ENCODE assay signal across 11 mouse cellular contexts in genomic region chr15:77822057-77822466, GRCm38 (mm10). TPM values are rescaled to one million over a fixed set of nuclear protein-coding genes. Genes with fewer than 3 reads are reported as not detected.
DNase-seq lines count a peak whose midpoint lies in the region; ATAC-seq and TF ChIP-seq lines count a peak whose summit lies in the region.
"Had no signal": no experiment of that assay in that cellular context is flagged by ENCODE, and none has a peak within 500 bp of the region (broad histone marks: within the 10 kb centered on the region; RNA-seq: fewer than 3 reads in every experiment).

No protein-coding gene starts in this region.

- no peaks in the 10 kb centered on the region for H3K36me3 ChIP-seq in ES-Bruce4 (ENCODE audit: control insufficient read depth, insufficient read depth, low read length, poor library complexity, severe bottlenecking)
- no peaks in the 10 kb centered on the region for H3K36me3 ChIP-seq in kidney, adult 2 months (ENCODE audit: control insufficient read depth, insufficient read depth, low read length)
- H3K36me3 ChIP-seq in liver, embryonic 14.5 days (replicated peaks; ENCODE audit: control insufficient read depth, insufficient read depth, low read depth): no peaks in the 10 kb centered on the region; the same call in 1 of the 2 replicates
- H3K36me3 ChIP-seq: neural tube, embryonic 12.5 days had no signal

- WGBS in kidney, adult 2 months: 25% methylated on average over 5 of the region's 5 CpGs
- 41% methylated on average over 5 of the region's 5 CpGs for WGBS in liver, embryonic 14.5 days (ENCODE audit: insufficient replicate concordance)
- WGBS in cerebellum, adult 2 months: 48% methylated on average over 5 of the region's 5 CpGs

- ATAC-seq in liver, embryonic 14.5 days (ENCODE audit: insufficient read depth): peak; percentile 42; the same call in 1 of the 2 replicates
- ATAC-seq: activated CD4-positive, CD25-positive, alpha-beta regulatory T cell, adult 4 months had no signal

- no peak overlapping the region for H3K9ac ChIP-seq in ES-Bruce4 (ENCODE audit: low read depth, poor library complexity, severe bottlenecking)
- no peak overlapping the region for H3K9ac ChIP-seq in liver, embryonic 14.5 days (replicated peaks)
- H3K9ac ChIP-seq: neural tube, embryonic 12.5 days had no signal

- H3K27ac ChIP-seq in ES-Bruce4 (ENCODE audit: insufficient read depth, low read length): peak overlapping the region; percentile 62; the same call in 1 of the 2 replicates
- peak overlapping the region; percentile 95 for H3K27ac ChIP-seq in kidney, adult 2 months (ENCODE audit: insufficient read depth, low read depth, low read length)
- H3K27ac ChIP-seq in liver, embryonic 14.5 days: peak overlapping the region; percentile 2; the same call in 1 of the 2 replicates
- no peak overlapping the region for H3K27ac ChIP-seq in cerebellum, adult 2 months (ENCODE audit: insufficient read depth, low read length)
- no peak overlapping the region; the same call in 1 of the 2 replicates for H3K27ac ChIP-seq in left cerebral cortex, adult 2 months
- H3K27ac ChIP-seq: neural tube, embryonic 12.5 days had no signal

- peaks cover 18% of the 10 kb centered on the region for H3K4me1 ChIP-seq in ES-Bruce4 (ENCODE audit: control insufficient read depth, insufficient read depth, low read length)
- H3K4me1 ChIP-seq in kidney, adult 2 months (ENCODE audit: control insufficient read depth, insufficient read depth, low read length): peaks cover 79% of the 10 kb centered on the region
- H3K4me1 ChIP-seq in liver, embryonic 14.5 days (replicated peaks; ENCODE audit: control insufficient read depth in 2 of 2, insufficient read depth in 2 of 2, low read length in 1 of 2): peaks cover 25 to 75% of the 10 kb centered on the region in 2 experiments
- H3K4me1 ChIP-seq in cerebellum, adult 2 months (ENCODE audit: control insufficient read depth, insufficient read depth, low read length): peaks cover 79% of the 10 kb centered on the region

- intact Hi-C loops in left cerebral cortex, adult 2 months (cut with DNase I): no loop called here

- peak overlapping the region; percentile 14; the same call in 1 of the 2 replicates for H3K4me2 ChIP-seq in liver, embryonic 14.5 days (ENCODE audit: low read depth)
- H3K4me2 ChIP-seq: neural tube, embryonic 12.5 days had no signal

- no peak for TF ChIP-seq CTCF in ES-Bruce4 (IDR thresholded peaks at IDR 0.05; ENCODE audit: low read depth, low read length)
- no peak for TF ChIP-seq CTCF in kidney, adult 2 months (conservative IDR thresholded peaks at IDR 0.05; ENCODE audit: insufficient read depth, insufficient read length, low read depth, low read length)
- TF ChIP-seq CTCF in liver, embryonic 14.5 days (IDR thresholded peaks at IDR 0.05; ENCODE audit: low read depth): no peak
- TF ChIP-seq CTCF in cerebellum, adult 2 months (IDR thresholded peaks at IDR 0.05; ENCODE audit: borderline replicate concordance, insufficient read depth, low read depth, low read length): no peak
- no peak for TF ChIP-seq CTCF in left cerebral cortex, adult 2 months (IDR thresholded peaks at IDR 0.05)

- H3K4me3 ChIP-seq in ES-Bruce4 (ENCODE audit: low read depth, low read length): no peak overlapping the region
- H3K4me3 ChIP-seq in kidney, adult 2 months (ENCODE audit: insufficient read depth, low read depth, low read length): no peak overlapping the region
- no peak overlapping the region for H3K4me3 ChIP-seq in liver, embryonic 14.5 days (ENCODE audit: insufficient read depth in 1 of 2, low read depth in 2 of 2, low read length in 2 of 2)
- no peak overlapping the region for H3K4me3 ChIP-seq in cerebellum, adult 2 months (replicated peaks; ENCODE audit: insufficient read depth, low read depth, low read length)
- no peak overlapping the region for H3K4me3 ChIP-seq in left cerebral cortex, adult 2 months
- H3K4me3 ChIP-seq: neural tube, embryonic 12.5 days had no signal

- H3K9me3 ChIP-seq in ES-Bruce4 (replicated peaks; ENCODE audit: control insufficient read depth, insufficient read depth, low read length, poor library complexity, severe bottlenecking): no peaks in the 10 kb centered on the region
- H3K9me3 ChIP-seq in liver, embryonic 14.5 days (ENCODE audit: control insufficient read depth, low read length): no peaks in the 10 kb centered on the region
- H3K9me3 ChIP-seq: neural tube, embryonic 12.5 days had no signal

- 0 out of 2 replicates have a peak, but pooled peaks have one; percentile 47 for TF ChIP-seq EP300 in ES-Bruce4 (IDR thresholded peaks at IDR 0.05; ENCODE audit: insufficient read depth, low read depth, low read length)
- no peak for TF ChIP-seq EP300 in liver, embryonic 14.5 days (IDR thresholded peaks at IDR 0.05; ENCODE audit: low read depth)

- TF ChIP-seq POLR2A in ES-Bruce4 (IDR thresholded peaks at IDR 0.05; ENCODE audit: insufficient read depth, low read length): no peak
- no peak for TF ChIP-seq POLR2A in kidney, adult 2 months (IDR thresholded peaks at IDR 0.05; ENCODE audit: low read depth, low read length)
- no peak for TF ChIP-seq POLR2A in cerebellum, adult 2 months (IDR thresholded peaks at IDR 0.05; ENCODE audit: borderline replicate concordance, insufficient read depth, low read length)

- peak; percentile 37 for DNase-seq in 3T3-L1 (ENCODE audit: low read depth, low spot score)
- peak; percentile 82 for DNase-seq in kidney, adult 2 months
- no peak for DNase-seq in liver, embryonic 14.5 days (ENCODE audit: low read depth in 3 of 3, low spot score in 3 of 3)
- no peak for DNase-seq in cerebellum, adult 2 months
- DNase-seq in right cerebral cortex, postnatal 10 days (ENCODE audit: low spot score in 2 of 2): no peak
- no peak for DNase-seq in left cerebral cortex, adult 2 months (ENCODE audit: extremely low spot score in 1 of 2, low spot score in 2 of 2)
- no peak for DNase-seq in ovary, postnatal 10 days (ENCODE audit: low spot score)
- DNase-seq: thymus, postnatal 36 days had no signal

- H3K27me3 ChIP-seq in ES-Bruce4 (ENCODE audit: control insufficient read depth, insufficient read depth, low read length, poor library complexity, severe bottlenecking): no peaks in the 10 kb centered on the region
- no peaks in the 10 kb centered on the region for H3K27me3 ChIP-seq in kidney, adult 2 months (replicated peaks; ENCODE audit: control insufficient read depth, insufficient read depth, low read length)
- no peaks in the 10 kb centered on the region for H3K27me3 ChIP-seq in liver, embryonic 14.5 days (ENCODE audit: control insufficient read depth, insufficient read depth, low read length)
- no peaks in the 10 kb centered on the region for H3K27me3 ChIP-seq in cerebellum, adult 2 months (ENCODE audit: control insufficient read depth, insufficient read depth, low read length)
- H3K27me3 ChIP-seq: neural tube, embryonic 12.5 days had no signal

RNA-seq across cellular contexts. Expression of gene Myh9, which starts 19.9 kb away (rescaled TPM):
- polyA plus RNA-seq in ES-Bruce4 (2011; ENCODE audit: insufficient read depth, insufficient read length, low read depth, missing spikeins): 584 and 601 TPM in 2 replicates
- polyA plus RNA-seq in kidney, adult 2 months (2012; rRNA removed): 57.7 and 64.1 TPM in 2 replicates
- 14.2 and 21.9 TPM in 2 replicates for polyA plus RNA-seq in liver, embryonic 14.5 days (2012; rRNA removed)
- 21.3 and 23.1 TPM in 2 replicates for polyA plus RNA-seq in liver, embryonic 14.5 days (2014; fragmentation: Nextera tagmentation; extraction: Ambion mirVana)
- polyA plus RNA-seq in cerebellum, adult 2 months (2012; rRNA removed): 44.2 and 45.2 TPM in 2 replicates
- total RNA-seq in left cerebral cortex, adult 2 months (2021): 10 to 100 TPM; 81.2 to 91.4 TPM

Comparison
In these comparisons a context has a peak if more than half of its experiments do, and no peak if none do; other contexts are left out.
1. DNase-seq: peak in 3T3-L1 (single experiment) and kidney, adult 2 months (single experiment); none in liver, embryonic 14.5 days (0 of 3), cerebellum, adult 2 months (0 of 2), right cerebral cortex, postnatal 10 days (0 of 2), left cerebral cortex, adult 2 months (0 of 2) and ovary, postnatal 10 days (single experiment).
2. H3K27ac ChIP-seq: peak in ES-Bruce4 (single experiment), kidney, adult 2 months (single experiment) and liver, embryonic 14.5 days (single experiment); none in cerebellum, adult 2 months (single experiment) and left cerebral cortex, adult 2 months (single experiment).